Mouse (Mus musculus): Measurements from ENCODE around the gene Ctnnbip1. TPM values are rescaled to one million over a fixed set of nuclear protein-coding genes. Genes with fewer than 3 reads are reported as not detected.

Gene Ctnnbip1
- 14.0 and 14.4 TPM in 2 replicates for polyA plus RNA-seq (2011; ENCODE audit: insufficient read depth, insufficient read length, low read depth, missing spikeins)

DNA sequence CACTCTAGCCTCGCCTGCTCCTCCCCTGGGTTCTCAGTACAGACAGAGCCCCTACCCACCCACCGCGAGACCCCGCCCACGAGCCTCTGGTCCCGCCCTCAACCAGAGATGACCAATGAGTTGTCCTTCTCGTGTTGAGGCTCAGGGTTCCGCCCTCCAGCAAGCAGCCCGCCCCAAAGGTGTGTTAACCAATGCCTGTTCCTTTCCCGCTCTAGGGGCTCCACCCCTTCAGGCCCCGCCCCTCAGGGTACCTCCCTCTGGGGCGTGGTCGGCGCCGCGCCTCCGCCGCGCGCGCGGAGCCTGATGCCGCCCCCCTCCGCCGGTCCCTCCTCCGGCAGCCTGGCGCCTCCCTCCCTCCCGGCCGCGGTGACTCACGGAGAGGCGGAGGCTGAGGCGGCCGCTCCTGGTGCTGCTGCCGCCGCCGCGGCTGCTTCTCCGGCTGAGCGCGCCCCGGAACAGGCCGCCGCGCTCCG lies at the start of gene Ctnnbip1:
Gene Ctnnbip1 (plus strand): TSS at position 369 of the 473 bp plus-strand sequence.
- Histone ChIP-seq H3K4me3 (ENCODE audit: low read depth, low read length) (peak within 1 kb of the TSS; percentile 58), H3K27me3 (ENCODE audit: control insufficient read depth, insufficient read depth, low read length, poor library complexity, severe bottlenecking) (no peaks in the 10 kb centered on the region), H3K4me1 (ENCODE audit: control insufficient read depth, insufficient read depth, low read length) (no peaks in the 10 kb centered on the region), H3K27ac (ENCODE audit: insufficient read depth, low read length) (no peak within 1 kb of the TSS), H3K9me3 (replicated peaks; ENCODE audit: control insufficient read depth, insufficient read depth, low read length, poor library complexity, severe bottlenecking) (no peaks in the 10 kb centered on the region), H3K36me3 (ENCODE audit: control insufficient read depth, insufficient read depth, low read length, poor library complexity, severe bottlenecking) (no peaks in the 10 kb centered on the region), H3K9ac (ENCODE audit: low read depth, poor library complexity, severe bottlenecking) (peak within 1 kb of the TSS; percentile 74)
- TF ChIP-seq POLR2A (IDR thresholded peaks at IDR 0.05; ENCODE audit: insufficient read depth, low read length) (no peak), EP300 (IDR thresholded peaks at IDR 0.05; ENCODE audit: insufficient read depth, low read depth, low read length) (no peak), CTCF (IDR thresholded peaks at IDR 0.05; ENCODE audit: low read depth, low read length) (no peak)

DNA sequence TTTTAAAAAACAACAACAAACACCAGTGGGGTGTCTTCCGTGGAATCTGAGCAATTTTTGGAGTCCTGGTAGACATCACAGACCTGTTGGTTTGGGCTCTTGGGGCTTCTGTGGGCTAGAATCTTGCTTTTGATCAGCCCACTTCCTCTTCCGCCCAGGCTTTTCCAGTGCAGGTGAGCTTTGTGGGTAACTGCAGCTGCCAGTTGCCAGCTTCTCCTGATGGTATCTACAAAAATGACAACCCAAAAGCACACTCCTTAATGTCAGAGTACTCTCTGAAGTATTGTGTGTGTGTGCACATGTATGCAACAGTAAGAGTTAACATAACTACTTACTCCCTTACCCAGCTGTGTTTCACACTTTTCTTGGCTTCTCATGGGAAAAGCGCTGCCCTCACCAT lies 48.5 kb upstream of the Ctnnbip1 start:
- no peak overlapping the region for H3K9ac ChIP-seq (ENCODE audit: low read depth, poor library complexity, severe bottlenecking)
- no peaks in the 10 kb centered on the region for H3K27me3 ChIP-seq (ENCODE audit: control insufficient read depth, insufficient read depth, low read length, poor library complexity, severe bottlenecking)
- H3K36me3 ChIP-seq (ENCODE audit: control insufficient read depth, insufficient read depth, low read length, poor library complexity, severe bottlenecking), result no peaks in the 10 kb centered on the region
- no peak overlapping the region for H3K27ac ChIP-seq (ENCODE audit: insufficient read depth, low read length)
- TF ChIP-seq POLR2A (IDR thresholded peaks at IDR 0.05; ENCODE audit: insufficient read depth, low read length) (no peak), EP300 (IDR thresholded peaks at IDR 0.05; ENCODE audit: insufficient read depth, low read depth, low read length) (no peak), CTCF (IDR thresholded peaks at IDR 0.05; ENCODE audit: low read depth, low read length) (no peak)
- H3K4me1 ChIP-seq (ENCODE audit: control insufficient read depth, insufficient read depth, low read length), result no peaks in the 10 kb centered on the region
- H3K9me3 ChIP-seq (replicated peaks; ENCODE audit: control insufficient read depth, insufficient read depth, low read length, poor library complexity, severe bottlenecking), result no peaks in the 10 kb centered on the region
- H3K4me3 ChIP-seq (ENCODE audit: low read depth, low read length), result no peak overlapping the region

DNA sequence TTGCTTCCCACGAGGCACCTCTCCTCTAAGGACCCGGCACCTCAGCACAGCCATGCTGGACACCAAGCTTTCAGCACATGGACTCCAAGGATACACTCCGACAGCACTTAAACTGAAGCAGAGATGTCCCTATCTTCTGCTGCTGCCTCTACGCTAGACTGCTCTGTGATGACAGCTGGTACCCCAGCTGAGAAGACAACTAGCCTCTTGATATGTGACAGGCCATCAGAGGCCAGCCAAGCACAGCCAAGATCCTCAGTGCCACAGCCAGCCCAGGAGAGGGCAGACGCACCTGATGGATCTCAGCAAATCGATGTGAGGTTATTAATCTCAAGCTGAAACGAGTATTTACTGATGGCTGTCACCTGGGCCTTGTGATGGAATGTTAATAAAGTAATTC lies 42.9 kb upstream of the Ctnnbip1 start:
- H3K9ac ChIP-seq (ENCODE audit: low read depth, poor library complexity, severe bottlenecking), result no peak overlapping the region
- H3K27me3 ChIP-seq (ENCODE audit: control insufficient read depth, insufficient read depth, low read length, poor library complexity, severe bottlenecking), result no peaks in the 10 kb centered on the region
- no peaks in the 10 kb centered on the region for H3K36me3 ChIP-seq (ENCODE audit: control insufficient read depth, insufficient read depth, low read length, poor library complexity, severe bottlenecking)
- no peaks in the 10 kb centered on the region for H3K4me1 ChIP-seq (ENCODE audit: control insufficient read depth, insufficient read depth, low read length)
- H3K4me3 ChIP-seq (ENCODE audit: low read depth, low read length), result no peak overlapping the region
- no peaks in the 10 kb centered on the region for H3K9me3 ChIP-seq (replicated peaks; ENCODE audit: control insufficient read depth, insufficient read depth, low read length, poor library complexity, severe bottlenecking)
- H3K27ac ChIP-seq (ENCODE audit: insufficient read depth, low read length), result no peak overlapping the region
- TF ChIP-seq EP300 (IDR thresholded peaks at IDR 0.05; ENCODE audit: insufficient read depth, low read depth, low read length) (no peak), CTCF (IDR thresholded peaks at IDR 0.05; ENCODE audit: low read depth, low read length) (no peak), POLR2A (IDR thresholded peaks at IDR 0.05; ENCODE audit: insufficient read depth, low read length) (no peak)

GRCm38 (mm10) chr4:149477078-149477477 lies 41.0 kb upstream of the Ctnnbip1 start, which contains the start of gene Tmem274:
Gene Tmem274 (plus strand): TSS chr4:149477378.
- no peak within 1 kb of the TSS for H3K4me3 ChIP-seq (ENCODE audit: low read depth, low read length)

DNA sequence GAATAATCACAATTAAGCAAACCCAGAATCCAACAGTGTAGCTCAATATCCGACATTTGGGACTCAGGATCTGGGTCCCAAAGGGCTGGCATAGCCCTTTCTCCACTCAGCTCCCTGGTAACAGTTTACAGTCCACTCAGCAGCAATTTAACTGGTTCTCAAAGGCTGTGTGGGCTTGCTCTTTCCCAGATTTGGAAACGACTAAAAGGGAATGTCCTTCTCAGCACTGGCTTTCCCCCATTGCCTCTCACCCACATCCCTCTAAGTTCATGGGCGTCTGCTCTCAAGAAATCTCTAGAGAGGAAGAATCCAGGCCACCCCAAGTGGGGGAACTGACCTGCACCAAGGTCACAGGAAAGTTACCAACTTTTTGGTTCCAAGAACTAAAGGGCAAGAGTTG lies 33.5 kb upstream of the Ctnnbip1 start:
- Histone ChIP-seq H3K36me3 (ENCODE audit: control insufficient read depth, insufficient read depth, low read length, poor library complexity, severe bottlenecking) (peaks cover 27% of the 10 kb centered on the region), H3K9ac (ENCODE audit: low read depth, poor library complexity, severe bottlenecking) (peak overlapping the region; percentile 65), H3K27ac (ENCODE audit: insufficient read depth, low read length) (0 out of 2 replicates have a peak overlapping the region, but pooled peaks have one; percentile 3), H3K4me1 (ENCODE audit: control insufficient read depth, insufficient read depth, low read length) (no peaks in the 10 kb centered on the region), H3K27me3 (ENCODE audit: control insufficient read depth, insufficient read depth, low read length, poor library complexity, severe bottlenecking) (no peaks in the 10 kb centered on the region), H3K9me3 (replicated peaks; ENCODE audit: control insufficient read depth, insufficient read depth, low read length, poor library complexity, severe bottlenecking) (no peaks in the 10 kb centered on the region), H3K4me3 (ENCODE audit: low read depth, low read length) (peak overlapping the region; percentile 61)
- TF ChIP-seq EP300 (IDR thresholded peaks at IDR 0.05; ENCODE audit: insufficient read depth, low read depth, low read length), result no peak
- no peak for TF ChIP-seq CTCF (IDR thresholded peaks at IDR 0.05; ENCODE audit: low read depth, low read length)
- TF ChIP-seq POLR2A (IDR thresholded peaks at IDR 0.05; ENCODE audit: insufficient read depth, low read length), result no peak

More at GRCm38 (mm10) chr4:149477078-149477477, 41.0 kb upstream of the Ctnnbip1 start, which contains the start of gene Tmem274:
- Histone ChIP-seq H3K27me3 (ENCODE audit: control insufficient read depth, insufficient read depth, low read length, poor library complexity, severe bottlenecking) (no peaks in the 10 kb centered on the region), H3K36me3 (ENCODE audit: control insufficient read depth, insufficient read depth, low read length, poor library complexity, severe bottlenecking) (no peaks in the 10 kb centered on the region), H3K9me3 (replicated peaks; ENCODE audit: control insufficient read depth, insufficient read depth, low read length, poor library complexity, severe bottlenecking) (no peaks in the 10 kb centered on the region), H3K9ac (ENCODE audit: low read depth, poor library complexity, severe bottlenecking) (no peak within 1 kb of the TSS), H3K27ac (ENCODE audit: insufficient read depth, low read length) (no peak within 1 kb of the TSS), H3K4me1 (ENCODE audit: control insufficient read depth, insufficient read depth, low read length) (no peaks in the 10 kb centered on the region)
- no peak for TF ChIP-seq POLR2A (IDR thresholded peaks at IDR 0.05; ENCODE audit: insufficient read depth, low read length)
- TF ChIP-seq CTCF (IDR thresholded peaks at IDR 0.05; ENCODE audit: low read depth, low read length), result no peak
- TF ChIP-seq EP300 (IDR thresholded peaks at IDR 0.05; ENCODE audit: insufficient read depth, low read depth, low read length), result no peak

DNA sequence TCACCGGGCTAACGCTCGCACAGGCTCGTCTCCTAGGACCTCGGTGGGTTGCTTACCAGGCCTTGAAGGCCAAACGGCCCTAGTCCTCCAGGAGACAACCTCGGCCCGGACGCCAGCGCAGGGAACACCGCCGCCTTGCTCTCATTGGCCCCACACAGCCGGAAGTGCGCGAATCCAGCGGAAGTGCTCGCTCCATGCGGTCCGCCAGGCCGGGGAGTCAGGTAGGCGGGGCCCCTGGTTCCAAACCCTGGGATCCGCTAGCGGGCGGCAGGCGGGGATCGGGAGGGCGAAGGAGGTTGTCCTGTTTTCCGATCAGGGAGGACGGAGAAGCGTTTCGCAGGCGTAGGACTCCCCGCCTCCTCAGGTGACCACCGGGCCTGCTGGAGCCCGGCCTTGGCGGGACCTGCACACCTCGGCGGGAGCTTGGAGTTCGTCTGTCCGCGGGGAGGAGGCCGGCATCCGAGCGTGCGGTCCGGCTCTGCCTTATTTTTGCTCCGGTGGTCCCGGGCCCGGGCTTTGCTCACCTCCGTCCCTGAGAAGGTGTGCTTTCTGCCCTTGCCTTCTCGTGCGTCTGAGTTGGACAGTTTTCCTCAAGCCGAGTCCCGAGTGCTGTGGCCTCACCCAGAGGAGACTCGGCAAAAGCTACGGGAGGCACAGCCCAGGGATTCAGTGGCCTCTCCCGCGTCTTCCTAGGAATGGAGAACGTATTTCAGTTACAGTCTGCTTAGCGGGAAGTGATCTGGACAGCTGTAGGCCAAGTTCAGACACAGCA lies 32.8 kb upstream of the Ctnnbip1 start, which contains the start of the genes Nmnat1 and Lzic:
Gene Nmnat1 (minus strand): TSS at position 150 of the 772 bp plus-strand sequence.
Gene Lzic (plus strand): TSS at position 177 of the 772 bp plus-strand sequence.
- Histone ChIP-seq H3K36me3 (ENCODE audit: control insufficient read depth, insufficient read depth, low read length, poor library complexity, severe bottlenecking) (peaks cover 33% of the 10 kb centered on the region), H3K27ac (ENCODE audit: insufficient read depth, low read length) (peak within 1 kb of the TSS; percentile 7; the same call in 1 of the 2 replicates), H3K9ac (ENCODE audit: low read depth, poor library complexity, severe bottlenecking) (peak within 1 kb of the TSS; percentile 66), H3K27me3 (ENCODE audit: control insufficient read depth, insufficient read depth, low read length, poor library complexity, severe bottlenecking) (no peaks in the 10 kb centered on the region), H3K9me3 (replicated peaks; ENCODE audit: control insufficient read depth, insufficient read depth, low read length, poor library complexity, severe bottlenecking) (no peaks in the 10 kb centered on the region), H3K4me1 (ENCODE audit: control insufficient read depth, insufficient read depth, low read length) (no peaks in the 10 kb centered on the region), H3K4me3 (ENCODE audit: low read depth, low read length) (peak within 1 kb of the TSS; percentile 91)
- no peak for TF ChIP-seq CTCF (IDR thresholded peaks at IDR 0.05; ENCODE audit: low read depth, low read length)
- no peak for TF ChIP-seq POLR2A (IDR thresholded peaks at IDR 0.05; ENCODE audit: insufficient read depth, low read length)
- TF ChIP-seq EP300 (IDR thresholded peaks at IDR 0.05; ENCODE audit: insufficient read depth, low read depth, low read length), result no peak
